8 mouse cellular contexts compared by ENCODE assay signal in the genomic region with DNA sequence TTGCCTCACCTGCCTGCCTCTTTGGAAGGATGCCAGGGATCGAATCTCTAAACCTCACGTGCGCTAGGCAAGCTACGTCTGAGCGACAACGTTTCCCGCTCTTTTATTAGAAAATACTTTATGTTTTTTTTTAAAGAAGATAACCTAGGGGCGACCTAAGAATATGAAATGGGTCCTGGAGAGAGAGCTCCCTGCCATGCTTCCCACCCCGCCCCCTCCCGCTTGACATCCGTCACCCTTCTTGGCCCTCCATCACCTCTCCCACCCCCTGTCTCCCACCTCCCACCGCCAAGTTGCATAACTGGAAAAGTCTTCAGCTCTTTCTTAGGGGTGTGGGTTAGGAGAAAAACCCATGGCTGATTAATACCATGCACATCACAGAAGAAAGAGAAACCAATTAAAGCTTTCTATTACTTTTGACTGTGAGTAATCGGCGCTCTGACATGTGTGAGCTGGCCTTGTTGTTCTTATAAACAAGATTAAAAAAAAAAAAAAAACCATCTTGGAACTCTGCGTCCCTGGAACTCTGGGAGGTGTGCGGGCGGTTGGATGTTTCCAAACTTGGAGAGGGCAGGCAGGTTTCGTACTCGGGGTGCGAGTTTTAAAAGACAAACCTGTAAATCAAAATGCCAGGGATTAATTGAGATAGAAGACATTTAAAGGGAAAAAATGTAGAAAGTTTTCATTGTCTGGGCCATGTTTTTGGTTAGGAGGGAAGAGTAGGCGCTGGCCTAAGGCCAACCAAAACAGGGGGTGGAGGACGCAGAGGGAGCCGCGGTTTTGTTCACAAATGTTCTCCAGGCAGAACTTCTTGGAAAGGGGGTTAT.
DNase-seq lines count a peak whose midpoint lies in the region; ATAC-seq and TF ChIP-seq lines count a peak whose summit lies in the region.

No protein-coding gene starts in this region.

- no peak overlapping the region; the same call in 1 of the 2 replicates for H3K4me3 ChIP-seq in gastrocnemius, adult 2 months
- H3K4me3 ChIP-seq in heart, embryonic 15.5 days, result no peak overlapping the region
- no peak overlapping the region for H3K4me3 ChIP-seq in limb, embryonic 14.5 days (replicated peaks; ENCODE audit: low read length)
- H3K4me3 ChIP-seq in liver, embryonic 11.5 days (ENCODE audit: low read depth, low read length), result no peak overlapping the region

- TF ChIP-seq POLR2A in limb, embryonic 14.5 days (IDR thresholded peaks at IDR 0.05; ENCODE audit: borderline replicate concordance, extremely low read depth, insufficient read depth, insufficient read length), result no peak

- intact Hi-C loops in gastrocnemius, adult 2 months (cut with DNase I), result no loop called here

- no peak for TF ChIP-seq CTCF in gastrocnemius, adult 2 months (IDR thresholded peaks at IDR 0.05)

- H3K4me2 ChIP-seq in heart, embryonic 15.5 days, result no peak overlapping the region; the same call in 1 of the 2 replicates
- H3K4me2 ChIP-seq in limb, embryonic 14.5 days (replicated peaks; ENCODE audit: low read depth, low read length, severe bottlenecking), result no peak overlapping the region
- no peak overlapping the region for H3K4me2 ChIP-seq in liver, embryonic 11.5 days

- DNase-seq in gastrocnemius, adult 2 months, result peak; percentile 69
- DNase-seq in gastrocnemius, postnatal 10 days, result no peak
- peak; percentile 84 for DNase-seq in adipocyte (ENCODE audit: low spot score)
- peak; percentile 64 for DNase-seq in limb, embryonic 14.5 days (ENCODE audit: low spot score)
- no peak for DNase-seq in spleen, adult 12 weeks (ENCODE audit: low spot score)
- no peak for DNase-seq in thymus, postnatal 25 days
- no peak for DNase-seq in liver, embryonic 11.5 days (ENCODE audit: low spot score)

- no peaks in the 10 kb centered on the region for H3K9me3 ChIP-seq in heart, embryonic 15.5 days (replicated peaks)
- peaks cover 10% of the 10 kb centered on the region; the same call in 1 of the 2 replicates for H3K9me3 ChIP-seq in limb, embryonic 14.5 days (ENCODE audit: control insufficient read depth, low read length)
- no peaks in the 10 kb centered on the region for H3K9me3 ChIP-seq in liver, embryonic 11.5 days (ENCODE audit: control insufficient read depth, low read length)

- no peak for ATAC-seq in heart, embryonic 15.5 days (replicated peaks; ENCODE audit: insufficient number of reproducible peaks, insufficient read depth, low FRiP score, low read depth)
- ATAC-seq in limb, embryonic 14.5 days (ENCODE audit: low FRiP score, low read depth), result no peak; the same call in 1 of the 2 replicates
- no peak for ATAC-seq in liver, embryonic 11.5 days (replicated peaks; ENCODE audit: low FRiP score)

- H3K9ac ChIP-seq in heart, embryonic 15.5 days, result no peak overlapping the region
- H3K9ac ChIP-seq in limb, embryonic 14.5 days (ENCODE audit: low read depth, low read length, severe bottlenecking), result no peak overlapping the region
- no peak overlapping the region for H3K9ac ChIP-seq in liver, embryonic 11.5 days (ENCODE audit: low read depth, low read length)

- peak overlapping the region; percentile 82 for H3K27ac ChIP-seq in gastrocnemius, adult 2 months
- peak overlapping the region; percentile 37; the same call in 1 of the 2 replicates for H3K27ac ChIP-seq in heart, embryonic 15.5 days
- H3K27ac ChIP-seq in limb, embryonic 14.5 days (replicated peaks; ENCODE audit: low read depth, low read length), result no peak overlapping the region
- no peak overlapping the region for H3K27ac ChIP-seq in liver, embryonic 11.5 days (ENCODE audit: low read depth, low read length)

- peaks cover 10% of the 10 kb centered on the region for H3K4me1 ChIP-seq in heart, embryonic 15.5 days (replicated peaks)
- H3K4me1 ChIP-seq in limb, embryonic 14.5 days (ENCODE audit: control insufficient read depth, insufficient read depth, low read length), result peaks cover 18% of the 10 kb centered on the region
- peaks cover 3% of the 10 kb centered on the region; the same call in 1 of the 2 replicates for H3K4me1 ChIP-seq in liver, embryonic 11.5 days (replicated peaks; ENCODE audit: control insufficient read depth, insufficient read depth, low read length)

- H3K27me3 ChIP-seq in heart, embryonic 15.5 days, result no peaks in the 10 kb centered on the region
- H3K27me3 ChIP-seq in limb, embryonic 14.5 days (ENCODE audit: control insufficient read depth, insufficient read depth, low read length), result no peaks in the 10 kb centered on the region
- H3K27me3 ChIP-seq in liver, embryonic 11.5 days (replicated peaks; ENCODE audit: control insufficient read depth, insufficient read depth, low read length), result no peaks in the 10 kb centered on the region

- H3K36me3 ChIP-seq in heart, embryonic 15.5 days, result no peaks in the 10 kb centered on the region
- no peaks in the 10 kb centered on the region for H3K36me3 ChIP-seq in limb, embryonic 14.5 days (ENCODE audit: control insufficient read depth, insufficient read depth, low read length)
- no peaks in the 10 kb centered on the region for H3K36me3 ChIP-seq in liver, embryonic 11.5 days (ENCODE audit: control insufficient read depth, insufficient read depth, low read length)

- WGBS in heart, embryonic 15.5 days, result 64% methylated on average over 24 of the region's 24 CpGs
- 46% methylated on average over 24 of the region's 24 CpGs for WGBS in limb, embryonic 14.5 days
- 80% methylated on average over 24 of the region's 24 CpGs for WGBS in liver, embryonic 11.5 days

Comparison
In these comparisons a context has a peak if more than half of its experiments do, and no peak if none do; other contexts are left out.
1. DNase-seq: peak in gastrocnemius, adult 2 months (single experiment), adipocyte (single experiment) and limb, embryonic 14.5 days (single experiment); none in gastrocnemius, postnatal 10 days (single experiment), spleen, adult 12 weeks (single experiment), thymus, postnatal 25 days (single experiment) and liver, embryonic 11.5 days (single experiment).
2. H3K27ac ChIP-seq: peak in gastrocnemius, adult 2 months (single experiment) and heart, embryonic 15.5 days (single experiment); none in limb, embryonic 14.5 days (single experiment) and liver, embryonic 11.5 days (single experiment).